Mouse (Mus musculus) granulocyte monocyte progenitor cell, adult 5-6 weeks (primary cell): ENCODE results near the gene Dnmbp. TPM values are rescaled to one million over a fixed set of nuclear protein-coding genes. Genes with fewer than 3 reads are reported as not detected.

ENCODE experiments used
- ATAC-seq: replicated peaks from 2 replicates; pipeline ENCODE4 v1.8.0; 2016; ENCODE audit warnings: mild to moderate bottlenecking, moderate TSS enrichment, inconsistent platforms; ENCODE audit not compliant: poor library complexity, severe bottlenecking
- total RNA-seq, 2 experiments: library from RNA; stranded (forward) in 1 of 2; stranded (reverse) in 1 of 2; fragments of 200-712, 200-1000 nt in 1 of 2; fragments of >200 nt in 1 of 2; fragmentation: Nextera tagmentation in 1 of 2; gene quantifications; 2 replicates each; pipeline ENCODE4 v1.2.3; 2014 to 2017

Gene Dnmbp
- total RNA-seq, 2 experiments from 2014 or later, result 7.4 to 11.9 TPM

DNA sequence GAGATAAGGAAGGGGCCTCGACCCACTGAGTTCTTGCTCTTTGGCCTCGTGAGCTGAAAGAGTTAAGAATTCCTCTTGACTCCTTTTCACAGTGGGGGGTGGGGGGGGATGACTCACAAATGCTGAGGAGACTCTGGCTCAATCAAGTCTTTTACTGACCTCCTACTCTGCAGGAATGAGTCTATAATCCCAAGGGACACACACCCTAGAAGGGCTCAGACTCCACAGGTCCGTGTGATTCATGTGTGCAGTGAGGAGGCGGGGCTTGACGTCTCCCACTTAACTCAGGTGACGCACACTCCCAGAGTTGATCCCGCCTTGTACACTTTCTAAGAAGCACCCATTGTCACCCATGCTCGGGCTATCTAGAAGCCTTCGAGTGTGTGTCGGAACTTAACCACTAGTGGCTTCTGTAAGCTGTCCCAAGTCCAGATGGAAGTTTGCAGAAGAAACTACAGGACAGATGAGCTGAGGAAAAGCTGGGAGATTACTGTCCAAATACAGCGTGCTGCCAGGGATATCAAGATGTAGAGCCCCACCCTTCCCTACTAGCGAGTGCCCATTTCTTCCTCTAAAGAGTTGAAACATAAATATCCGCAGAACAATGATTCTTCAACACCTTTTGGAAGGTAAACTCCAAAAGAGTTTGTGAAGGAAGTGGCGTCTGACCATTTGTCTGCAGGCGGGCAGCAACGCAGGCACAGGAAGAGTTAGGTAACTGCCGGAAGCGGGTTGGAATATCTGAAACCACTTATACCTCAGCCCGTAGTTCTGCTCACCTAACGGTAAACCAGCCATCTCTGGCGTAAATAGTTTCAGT lies 23.2 kb downstream of the Dnmbp start:
- ATAC-seq, result peak; percentile 63

DNA sequence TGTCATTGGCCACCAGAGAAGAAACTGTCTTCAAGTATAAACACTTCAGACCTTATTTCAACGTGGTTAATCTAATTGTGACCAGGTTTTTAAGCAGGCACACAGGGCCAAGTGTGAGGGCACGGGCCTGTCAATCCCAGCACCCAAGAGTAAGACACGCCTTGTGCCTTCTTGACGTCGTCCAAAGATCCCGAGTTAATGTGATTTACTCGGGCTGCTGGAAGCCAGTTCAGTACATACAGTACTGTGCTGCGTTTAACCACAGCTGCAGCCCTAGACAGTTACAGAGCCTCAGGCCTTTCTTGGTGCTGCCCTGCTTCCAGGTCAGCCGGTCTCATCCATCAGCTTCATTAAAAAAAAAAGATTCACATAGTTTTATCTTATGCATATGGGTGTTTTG lies 24.6 kb downstream of the Dnmbp start:
- ATAC-seq, result no peak

DNA sequence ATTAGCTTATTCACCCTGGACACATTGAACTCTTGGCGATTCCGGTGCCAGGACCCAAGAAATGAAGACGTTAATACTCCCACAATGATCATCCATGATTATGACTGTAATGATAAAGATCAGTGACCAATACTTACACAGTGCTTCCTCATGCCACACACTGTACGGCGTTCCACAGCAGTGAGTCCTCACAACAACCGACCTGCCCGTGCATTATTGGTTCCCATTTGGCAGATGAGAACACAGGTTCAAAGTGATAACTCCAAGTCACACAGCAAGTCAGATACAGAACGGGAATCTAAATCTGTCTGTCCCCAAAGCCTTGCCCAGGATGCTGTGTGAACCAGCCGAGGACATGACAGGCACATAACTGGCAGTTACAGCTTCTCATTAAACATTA lies 25.0 kb downstream of the Dnmbp start:
- ATAC-seq, result no peak

DNA sequence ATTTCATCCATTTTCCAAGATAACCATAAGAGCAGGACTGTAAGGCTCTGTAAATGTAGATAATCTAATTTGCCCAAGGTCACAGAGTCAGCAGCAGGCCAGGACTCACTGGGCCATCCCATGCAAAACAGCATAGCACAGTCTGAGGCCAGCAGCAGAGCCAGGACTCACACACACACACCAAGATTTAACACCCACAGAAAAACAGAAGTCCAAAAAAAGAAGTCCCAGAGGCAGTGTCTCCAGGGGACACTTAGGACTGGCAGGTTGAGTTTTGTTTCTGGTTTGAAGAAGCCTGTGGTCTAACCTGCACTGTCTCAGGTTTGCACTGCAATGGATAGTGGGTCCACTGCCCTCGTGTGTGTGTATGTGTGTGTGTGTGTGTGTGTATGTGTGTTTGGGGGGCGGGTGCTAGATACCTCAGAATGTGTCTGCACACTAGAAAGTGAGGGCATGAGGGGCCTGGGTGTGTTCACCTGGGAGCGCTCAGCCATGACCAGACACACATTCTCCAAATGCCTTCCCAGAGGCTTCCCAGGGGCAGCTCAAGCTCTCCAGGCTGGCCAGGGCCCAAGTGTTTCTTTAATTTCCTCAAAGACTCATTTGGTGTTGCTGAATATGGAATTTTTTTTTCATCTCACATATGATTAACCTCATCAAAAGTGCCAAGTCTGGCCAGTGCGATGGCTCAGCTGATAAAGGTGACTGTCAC lies 27.1 kb downstream of the Dnmbp start:
- ATAC-seq, result no peak

DNA sequence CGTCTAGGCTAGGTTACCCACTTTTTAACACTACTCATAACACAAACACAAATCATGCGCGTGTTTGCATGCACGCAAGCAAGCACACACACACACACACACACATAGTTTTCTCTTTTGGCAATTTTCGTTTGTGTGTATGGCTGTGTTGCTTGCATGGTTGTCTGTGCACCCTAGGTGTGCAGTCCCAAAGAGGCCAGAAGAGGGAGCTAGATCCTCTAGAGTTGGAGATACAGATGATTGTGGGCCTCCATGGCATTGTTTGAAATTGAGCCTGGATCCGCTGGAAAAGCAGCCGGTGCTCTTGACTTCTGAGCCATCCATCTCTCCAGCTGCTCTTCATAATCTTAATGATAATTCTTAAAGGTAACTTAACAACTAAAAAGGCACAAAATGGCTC lies 33.5 kb downstream of the Dnmbp start:
- no peak for ATAC-seq

DNA sequence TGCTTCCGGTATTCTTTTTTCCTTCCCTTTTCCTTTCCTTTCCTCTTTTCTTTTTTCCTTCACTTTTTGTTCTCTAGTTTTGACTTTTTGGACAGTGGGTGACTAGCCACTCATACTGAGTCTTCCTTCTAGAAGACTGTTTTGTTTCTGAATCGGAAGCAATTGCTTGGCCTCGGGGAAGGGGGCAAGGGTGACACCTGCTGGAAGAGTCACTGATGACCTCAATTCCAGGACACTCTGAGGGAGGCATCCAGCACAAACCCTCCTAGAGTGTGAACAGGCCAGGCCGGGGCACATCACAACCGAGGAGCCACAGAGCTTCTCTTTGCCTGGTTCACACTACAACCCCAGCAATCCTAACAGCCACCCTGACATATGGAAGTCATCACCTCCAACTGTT lies 34.0 kb downstream of the Dnmbp start:
- peak; percentile 42; the same call in 1 of the 2 replicates for ATAC-seq

DNA sequence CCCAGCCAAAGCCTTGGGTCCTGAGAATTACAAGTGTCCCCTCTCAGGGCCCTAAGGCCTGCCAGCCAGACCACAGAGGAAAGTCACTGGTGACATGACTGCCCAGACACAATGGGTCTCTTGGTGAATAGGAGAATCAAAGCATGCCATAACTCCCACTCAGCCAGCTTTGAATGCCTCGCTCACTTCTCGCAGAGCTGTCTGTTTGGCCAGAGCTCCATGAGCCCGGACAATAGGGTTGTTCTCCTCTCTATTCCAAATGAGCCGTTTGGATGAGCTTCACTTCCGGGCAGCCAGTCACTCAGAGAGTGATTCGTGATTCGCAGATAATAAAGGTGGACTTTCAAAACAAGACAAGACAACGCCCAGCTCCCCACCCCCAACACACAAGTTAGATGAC lies 34.9 kb downstream of the Dnmbp start:
- no peak for ATAC-seq

DNA sequence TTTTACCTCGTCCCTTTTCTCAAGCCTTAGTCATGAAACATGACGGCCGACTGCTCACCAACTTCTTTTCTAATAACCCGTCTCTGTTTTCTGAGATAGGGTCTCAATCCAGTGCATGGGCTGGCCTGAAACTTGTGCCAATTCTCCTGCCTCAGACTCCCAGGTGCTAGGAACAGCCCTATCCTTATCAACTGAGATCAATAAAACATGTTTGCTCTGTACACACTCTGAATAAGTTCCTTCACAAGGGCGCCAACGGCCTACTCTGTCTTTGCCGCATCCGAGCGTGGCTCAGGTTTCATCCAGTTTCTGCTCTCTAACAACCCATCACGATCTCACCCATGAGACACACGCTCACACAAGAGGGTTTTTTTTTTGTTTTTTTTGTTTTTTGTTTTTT lies 35.7 kb downstream of the Dnmbp start:
- ATAC-seq, result no peak

DNA sequence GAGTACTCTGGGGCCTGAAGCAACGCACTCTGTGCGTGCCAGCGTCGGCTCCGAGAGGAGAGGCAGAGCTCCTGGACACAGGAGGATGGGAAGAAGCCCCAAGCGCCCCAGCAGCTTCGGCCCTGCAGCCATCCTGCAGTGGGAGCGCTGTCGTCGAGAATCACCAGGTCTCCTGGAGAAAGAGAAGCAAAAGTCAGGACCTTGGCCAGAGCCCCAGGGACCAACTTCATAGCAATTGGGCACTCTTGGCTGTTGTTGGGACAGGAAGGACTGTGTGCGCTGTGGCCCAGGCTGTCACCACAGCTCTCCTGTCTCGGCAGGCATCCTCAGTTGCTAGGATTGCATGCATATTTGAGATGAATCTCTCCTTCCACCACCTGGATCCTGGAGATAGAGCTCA lies 37.1 kb downstream of the Dnmbp start:
- ATAC-seq, result no peak

DNA sequence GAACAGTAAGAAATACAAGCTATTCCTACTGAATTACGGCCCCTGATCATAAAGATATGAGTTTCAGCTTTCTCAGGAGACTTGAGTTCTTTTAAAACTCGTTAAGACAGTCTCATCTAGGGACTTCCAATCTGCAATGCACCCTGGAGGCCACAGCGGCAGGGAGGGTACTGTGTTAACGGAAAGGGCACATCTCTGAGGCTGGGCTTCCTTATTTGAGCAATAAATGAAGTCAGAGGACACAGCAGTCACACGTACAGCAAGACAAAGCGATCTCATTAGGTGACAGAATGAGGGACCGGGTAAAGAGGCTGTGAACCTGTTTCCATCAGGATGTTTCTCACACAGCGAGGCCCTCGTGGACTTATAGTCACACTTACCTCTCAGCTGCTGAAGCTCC lies 39.3 kb downstream of the Dnmbp start:
- no peak for ATAC-seq

DNA sequence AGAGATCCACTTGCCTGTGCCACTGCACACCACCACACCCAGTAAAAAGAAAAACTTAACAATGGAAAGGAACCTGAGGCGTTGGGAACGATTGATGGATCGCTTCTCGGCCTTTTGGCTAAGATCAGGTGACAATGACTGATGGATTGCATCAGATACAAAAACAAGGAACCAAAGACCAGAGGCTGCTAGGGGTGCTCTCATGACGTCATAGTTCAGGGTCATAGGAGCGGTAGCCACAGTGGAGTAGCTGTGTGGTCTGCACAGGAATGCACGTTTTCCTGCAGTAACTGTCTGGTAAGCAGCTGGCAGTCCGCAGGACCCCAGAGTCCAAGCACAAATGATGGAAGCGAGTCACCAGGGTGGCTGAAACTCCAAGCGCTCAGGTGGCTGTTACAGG lies 41.4 kb downstream of the Dnmbp start:
- peak; percentile 93 for ATAC-seq

DNA sequence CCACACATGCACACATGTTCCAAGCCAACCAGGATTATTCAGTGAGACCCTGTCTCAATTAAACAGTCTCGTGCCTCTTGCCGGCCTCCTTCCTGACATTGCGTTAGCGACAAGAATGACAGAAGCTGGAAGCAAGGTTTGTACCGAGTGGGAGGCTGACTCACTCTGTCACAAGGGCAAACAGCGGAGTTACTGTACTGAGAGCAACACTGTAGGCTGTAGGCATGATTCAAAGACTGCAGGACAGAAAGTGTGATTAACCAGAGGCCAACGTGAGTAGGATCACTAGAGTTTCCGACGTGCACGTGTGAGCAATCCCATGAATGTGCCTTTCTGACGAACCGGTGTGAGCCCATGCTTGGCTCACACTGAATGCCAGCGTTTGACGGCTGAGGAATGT lies 43.5 kb downstream of the Dnmbp start:
- no peak for ATAC-seq

DNA sequence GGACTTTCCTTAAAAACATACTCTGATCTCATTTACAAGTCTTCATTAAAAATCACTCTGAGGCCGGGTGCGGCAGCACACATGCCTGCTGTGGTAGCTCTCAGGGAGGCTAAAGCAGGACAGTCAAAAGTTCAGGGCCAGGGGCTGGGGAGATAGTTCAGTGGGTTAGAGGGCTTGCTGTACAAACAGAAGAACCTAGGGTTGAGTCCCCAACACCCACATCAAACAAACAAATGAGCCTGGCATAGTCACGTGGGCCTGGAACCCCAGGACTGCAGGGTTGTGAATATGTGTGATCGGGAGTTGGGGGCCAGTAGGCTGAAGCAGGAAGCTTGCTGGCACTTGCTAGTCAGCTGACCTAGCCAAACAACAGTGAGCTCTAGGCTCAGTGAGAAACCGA lies 44.0 kb downstream of the Dnmbp start:
- ATAC-seq, result no peak

DNA sequence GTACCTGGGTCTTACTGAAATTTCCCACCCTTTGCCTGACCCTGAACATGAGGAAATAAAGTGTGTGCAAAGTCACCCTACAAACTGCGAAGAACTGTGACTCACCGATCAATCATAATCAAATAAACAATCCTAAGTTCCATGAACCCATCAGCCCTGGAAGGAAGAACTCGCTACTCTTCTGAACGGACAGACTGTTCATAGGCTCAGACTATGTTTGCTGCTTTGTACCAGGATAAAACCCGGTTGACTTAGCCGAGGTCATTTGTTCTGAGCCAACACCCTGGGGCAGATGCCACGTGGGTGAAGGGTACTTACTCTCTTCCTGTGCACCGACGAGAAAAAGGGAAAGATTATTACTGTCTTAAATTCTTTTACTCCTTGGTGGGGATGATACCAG lies 45.2 kb downstream of the Dnmbp start:
- ATAC-seq, result no peak

DNA sequence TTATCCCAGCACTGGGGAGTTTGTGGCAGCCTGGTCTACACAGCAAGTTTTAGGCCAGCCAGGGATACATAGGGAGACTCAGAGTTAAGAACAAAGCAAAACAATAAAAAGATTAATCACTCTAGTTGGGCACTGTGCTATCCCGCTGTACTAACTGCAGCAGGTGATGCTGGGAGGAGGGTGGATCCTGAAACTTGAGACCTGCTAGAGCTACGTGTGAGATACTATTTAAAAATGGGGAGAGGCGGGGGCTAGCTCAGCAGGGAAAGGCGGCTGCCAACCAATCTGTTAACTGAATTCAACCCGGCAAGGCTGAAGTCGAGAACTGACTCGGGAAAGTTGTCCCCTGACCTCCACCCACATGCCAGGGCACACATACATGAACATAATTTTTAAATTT lies 45.9 kb downstream of the Dnmbp start:
- ATAC-seq, result no peak

DNA sequence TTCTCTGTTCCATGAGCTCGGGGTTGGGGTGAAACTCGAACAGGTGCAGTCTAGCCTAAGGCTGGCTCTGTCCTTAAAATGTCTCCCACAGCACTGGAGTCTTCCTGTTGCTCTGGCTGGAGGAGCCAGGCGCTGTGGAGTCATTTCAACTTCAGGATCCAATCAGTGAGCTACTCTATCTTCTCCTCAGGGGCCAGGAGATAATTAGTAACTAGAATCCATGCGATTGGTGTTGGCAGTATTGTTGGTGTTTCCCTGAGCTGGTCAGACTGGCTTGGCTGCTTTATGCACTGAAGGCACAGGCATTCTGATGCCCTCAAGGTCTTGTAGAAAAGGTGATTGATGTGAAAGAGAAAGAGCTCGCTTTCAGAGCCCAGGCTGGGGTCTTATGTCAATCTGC lies 49.5 kb downstream of the Dnmbp start:
- no peak for ATAC-seq

DNA sequence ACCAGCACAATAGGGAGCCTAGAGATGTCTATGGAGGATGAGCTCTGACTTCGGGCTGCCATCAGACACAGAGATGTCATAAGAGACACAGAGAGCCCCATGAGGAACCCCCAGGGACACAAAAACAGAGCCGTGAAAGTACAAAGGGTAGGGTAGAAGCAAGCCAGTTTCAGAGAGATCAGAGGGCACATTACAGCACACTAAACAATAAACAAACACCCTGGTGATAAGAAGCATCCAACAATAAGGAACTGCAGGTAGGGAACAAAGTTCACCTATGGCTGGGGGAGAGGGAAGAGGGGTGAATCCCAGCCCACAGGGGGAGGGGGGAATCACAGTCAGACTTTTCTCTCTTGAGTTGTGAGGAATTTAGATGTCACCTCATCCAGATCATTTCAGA lies 52.3 kb downstream of the Dnmbp start:
- ATAC-seq, result no peak

DNA sequence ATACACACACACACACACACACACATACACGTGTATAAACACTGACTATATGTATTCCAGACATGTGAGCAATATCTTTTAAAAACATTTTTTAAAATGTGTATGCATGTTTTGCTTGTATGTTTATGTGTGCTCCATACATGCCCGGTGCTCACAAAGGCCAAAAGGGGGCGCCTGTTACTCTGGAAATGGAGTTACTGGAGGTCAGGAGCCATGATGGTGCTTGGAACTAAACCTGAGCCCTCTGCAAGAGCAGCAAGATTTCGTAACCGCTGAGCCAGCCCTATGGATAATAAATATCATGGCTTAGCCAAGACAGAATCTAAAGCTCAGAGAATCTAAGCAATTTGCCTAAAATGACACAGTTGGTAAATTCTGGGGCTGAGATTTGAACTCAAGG lies 52.7 kb downstream of the Dnmbp start:
- no peak for ATAC-seq

DNA sequence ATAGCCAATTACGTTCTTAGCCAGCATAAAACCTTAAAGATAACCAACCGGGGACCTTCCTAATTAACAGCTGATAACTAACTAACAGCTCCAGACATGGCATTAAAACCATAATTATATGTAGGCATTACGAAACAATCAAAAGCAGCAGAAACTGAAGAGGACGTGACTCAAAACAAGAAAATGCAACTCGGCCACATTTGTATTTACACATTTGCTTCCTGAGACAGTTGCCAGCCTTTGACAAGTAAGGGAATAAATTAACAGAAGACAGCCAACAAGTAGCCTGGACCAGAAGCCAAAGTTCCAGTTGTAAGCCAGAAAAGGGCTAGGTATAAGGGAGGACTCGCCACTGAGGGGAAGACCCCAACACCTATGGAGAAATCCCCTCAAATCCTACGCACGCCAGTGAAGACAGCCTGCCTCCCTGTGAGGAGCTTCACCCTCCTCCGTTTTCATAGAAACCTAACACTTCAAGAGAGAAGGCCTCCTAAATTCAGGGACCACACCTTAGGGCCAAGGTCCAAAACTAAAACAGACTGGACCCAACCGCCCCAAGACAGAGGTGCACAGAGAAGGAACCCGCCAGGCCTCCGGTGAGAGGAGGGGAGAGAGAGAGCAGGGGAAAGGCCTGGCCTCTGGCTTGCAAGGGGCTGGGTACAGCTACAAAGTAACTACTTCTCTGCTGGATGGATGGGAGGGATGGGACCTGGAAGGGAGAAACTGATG lies 53.5 kb downstream of the Dnmbp start:
- ATAC-seq, result no peak

DNA sequence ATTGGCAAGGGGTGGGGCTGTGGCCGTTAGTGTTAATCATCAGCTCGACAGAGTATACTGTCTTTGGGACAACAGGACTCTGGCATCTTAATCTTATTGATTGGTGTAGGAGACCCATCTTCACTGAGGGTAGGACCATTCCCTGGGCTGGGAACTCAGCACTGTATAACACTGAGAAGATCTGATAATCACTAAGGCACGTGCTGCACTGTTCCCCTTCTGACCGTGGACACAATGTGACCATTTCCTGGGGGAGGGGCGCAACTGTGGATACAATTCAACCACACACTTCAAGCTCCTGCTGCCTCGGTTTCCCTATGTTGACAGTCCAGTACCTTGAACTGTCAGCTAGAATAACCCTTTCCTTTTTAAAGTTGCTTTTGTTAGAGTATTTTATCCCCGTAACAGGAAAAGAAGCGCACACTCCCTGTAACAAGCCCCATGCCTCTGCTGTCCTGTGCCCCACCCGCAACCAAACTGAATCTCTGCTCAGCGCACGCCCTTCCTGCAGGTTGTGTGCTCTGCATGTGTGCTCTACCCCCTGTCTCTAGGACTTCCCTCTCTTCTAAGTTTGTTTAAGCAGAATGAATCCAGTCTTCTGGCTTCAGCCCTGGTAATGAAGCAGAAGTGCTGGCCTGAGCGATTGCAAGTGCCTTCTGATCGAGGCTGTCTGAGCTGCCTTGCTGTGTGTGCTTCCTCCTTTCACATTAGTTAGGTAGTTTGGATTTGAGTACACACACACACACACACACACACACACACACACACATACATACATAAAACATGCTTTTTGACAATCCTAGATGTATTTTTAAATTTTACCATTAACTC lies 55.1 kb downstream of the Dnmbp start:
- ATAC-seq, result peak; percentile 71
